Mouse (Mus musculus) retina, embryonic 14.5 days (tissue): ENCODE results near the gene Dgki.

Experiments used
- DNase-seq: peaks from one replicate; pipeline ENCODE4 v3.0.0-alpha.2; 2015; ENCODE audit warnings: low spot score

Dgki gene

GRCm38 (mm10) chr6:37063266-37063665 lies 236.7 kb downstream of the Dgki start:
- no peak for DNase-seq

- no peak for DNase-seq
Measured at GRCm38 (mm10) chr6:37060114-37060513, 239.9 kb downstream of the Dgki start.

GRCm38 (mm10) chr6:37057957-37058356 lies 242.0 kb downstream of the Dgki start:
- DNase-seq: no peak

- DNase-seq: no peak
Measured at GRCm38 (mm10) chr6:37057536-37057935, 242.4 kb downstream of the Dgki start.

- DNase-seq: no peak
Measured at GRCm38 (mm10) chr6:37055634-37056033, 244.3 kb downstream of the Dgki start.

- DNase-seq: no peak
Measured at GRCm38 (mm10) chr6:37055128-37055527, 244.9 kb downstream of the Dgki start.

GRCm38 (mm10) chr6:37054435-37055020 lies 245.5 kb downstream of the Dgki start:
- peak; percentile 76 for DNase-seq

GRCm38 (mm10) chr6:37053411-37053810 lies 246.6 kb downstream of the Dgki start:
- DNase-seq: no peak

- no peak for DNase-seq
Measured at GRCm38 (mm10) chr6:37051652-37052051, 248.3 kb downstream of the Dgki start.

GRCm38 (mm10) chr6:37051150-37051549 lies 248.8 kb downstream of the Dgki start:
- DNase-seq: no peak

GRCm38 (mm10) chr6:37047611-37048129 lies 252.3 kb downstream of the Dgki start:
- no peak for DNase-seq

- peak; percentile 85 for DNase-seq
Measured at GRCm38 (mm10) chr6:37046152-37046788, 253.7 kb downstream of the Dgki start.

GRCm38 (mm10) chr6:37044796-37045195 lies 255.2 kb downstream of the Dgki start:
- DNase-seq: no peak

- peak; percentile 47 for DNase-seq
Measured at GRCm38 (mm10) chr6:37038444-37038843, 261.5 kb downstream of the Dgki start.

- DNase-seq: peak; percentile 74
Measured at GRCm38 (mm10) chr6:37037115-37037908, 262.7 kb downstream of the Dgki start.

GRCm38 (mm10) chr6:37035681-37036080 lies 264.3 kb downstream of the Dgki start:
- no peak for DNase-seq

- no peak for DNase-seq
Measured at GRCm38 (mm10) chr6:37030986-37031385, 269.0 kb downstream of the Dgki start.

GRCm38 (mm10) chr6:37030402-37030801 lies 269.6 kb downstream of the Dgki start:
- no peak for DNase-seq

- no peak for DNase-seq
Measured at GRCm38 (mm10) chr6:37028841-37029240, 271.1 kb downstream of the Dgki start.

GRCm38 (mm10) chr6:37028300-37028699 lies 271.7 kb downstream of the Dgki start:
- DNase-seq: no peak

- no peak for DNase-seq
Measured at GRCm38 (mm10) chr6:37026343-37027243, 273.4 kb downstream of the Dgki start.

- no peak for DNase-seq
Measured at GRCm38 (mm10) chr6:37016046-37016445, 283.9 kb downstream of the Dgki start.
